Mouse (Mus musculus) spleen, adult 18-20 months (tissue): ENCODE measurements around the gene Pdgfb.

Experiments
- DNase-seq, 2 experiments: peaks; one replicate each; pipeline ENCODE4 v3.0.0; 2022; ENCODE audit warnings: mixed read lengths in 2 of 2

Pdgfb gene

DNA sequence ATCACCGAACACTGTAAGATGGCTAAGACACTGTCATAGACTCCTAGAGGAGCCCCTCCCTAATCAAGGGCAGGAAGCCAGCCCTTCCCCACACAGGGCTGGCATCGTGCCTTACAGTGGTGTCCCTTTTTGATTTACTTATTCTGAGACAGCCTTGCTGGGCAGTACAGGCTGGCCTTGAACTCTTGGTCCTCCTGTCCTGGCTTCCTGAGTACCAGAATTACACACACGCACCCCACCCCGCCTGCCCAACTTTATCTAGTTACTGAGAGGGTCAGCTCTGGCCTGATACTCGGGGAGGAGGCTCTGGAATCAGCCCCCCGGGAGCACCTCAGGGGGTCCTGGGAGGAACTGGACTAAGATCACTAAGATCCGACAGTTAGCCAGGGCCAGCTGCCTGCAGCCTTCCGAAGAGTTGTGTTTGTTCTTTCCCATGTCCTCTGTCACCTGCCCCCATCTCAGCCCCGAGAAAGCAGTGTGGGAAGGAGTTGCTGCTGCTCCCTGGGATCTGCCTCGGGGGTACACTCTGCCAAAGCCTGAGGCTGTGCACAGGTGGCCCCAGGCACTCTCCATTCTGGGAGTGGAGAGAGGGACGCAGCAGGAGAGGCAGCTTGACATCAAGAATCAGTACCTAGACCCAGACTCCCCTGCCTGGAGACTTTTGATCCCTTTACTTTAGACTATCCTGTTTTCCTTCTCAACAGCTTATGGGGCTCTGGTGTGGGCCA lies 62.1 kb downstream of the Pdgfb start:
- no peak for DNase-seq

DNA sequence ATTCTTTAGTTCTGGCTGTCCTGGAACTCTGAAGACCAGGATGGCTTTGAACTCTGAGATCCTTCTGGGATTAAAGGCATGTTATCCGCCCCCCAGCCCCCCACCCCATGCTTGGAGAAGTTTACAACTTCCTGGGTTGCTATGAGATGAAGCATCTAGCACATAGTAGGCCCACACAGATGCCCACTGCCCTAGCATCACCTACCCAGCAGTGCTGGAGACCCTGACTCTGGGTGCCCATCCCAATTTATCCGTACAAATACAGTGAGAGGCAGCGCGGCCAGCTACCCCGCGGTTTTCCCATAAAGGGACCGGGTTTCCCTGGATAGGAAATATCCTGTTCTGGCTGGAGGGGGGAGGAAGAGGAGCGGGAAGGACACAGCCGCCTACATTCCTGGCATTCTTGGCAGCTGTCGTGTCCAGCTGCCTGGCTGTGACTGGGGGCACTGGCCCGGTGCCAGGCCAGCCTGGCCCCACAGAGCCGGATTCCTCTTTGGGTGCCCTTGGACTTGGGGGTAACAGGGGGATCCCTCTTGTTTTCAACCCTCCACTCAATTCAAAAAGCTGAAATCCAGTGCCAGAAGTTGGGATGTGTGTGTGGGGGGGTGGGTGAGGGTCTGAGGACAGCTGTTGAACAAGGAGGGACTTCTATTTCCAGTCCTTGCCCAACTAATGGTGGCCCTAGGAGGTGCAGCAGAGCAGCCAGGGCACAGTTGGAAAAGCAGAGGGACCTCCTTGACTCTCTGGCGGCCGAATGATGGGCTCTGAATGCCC lies 62.9 kb downstream of the Pdgfb start:
- no peak for DNase-seq

DNA sequence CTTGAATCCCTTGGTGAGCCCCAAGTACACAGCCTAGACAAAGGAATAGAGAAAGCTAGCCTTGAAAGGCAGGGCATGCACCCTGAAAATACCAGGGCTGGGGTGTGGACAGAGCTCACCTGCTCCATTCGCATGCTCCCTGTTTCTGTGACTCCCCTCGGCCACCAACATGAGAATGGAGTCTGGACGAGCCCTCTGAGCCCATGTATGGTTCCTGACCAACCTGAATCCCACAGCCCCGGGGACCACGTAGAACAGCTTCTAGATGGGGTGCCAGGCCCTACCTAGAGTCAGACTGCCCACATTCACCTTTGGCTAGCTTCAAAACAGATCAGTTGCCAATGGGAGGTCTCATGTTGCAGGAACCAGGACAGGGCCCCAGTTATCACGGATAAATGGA lies 63.6 kb downstream of the Pdgfb start:
- DNase-seq, result no peak

DNA sequence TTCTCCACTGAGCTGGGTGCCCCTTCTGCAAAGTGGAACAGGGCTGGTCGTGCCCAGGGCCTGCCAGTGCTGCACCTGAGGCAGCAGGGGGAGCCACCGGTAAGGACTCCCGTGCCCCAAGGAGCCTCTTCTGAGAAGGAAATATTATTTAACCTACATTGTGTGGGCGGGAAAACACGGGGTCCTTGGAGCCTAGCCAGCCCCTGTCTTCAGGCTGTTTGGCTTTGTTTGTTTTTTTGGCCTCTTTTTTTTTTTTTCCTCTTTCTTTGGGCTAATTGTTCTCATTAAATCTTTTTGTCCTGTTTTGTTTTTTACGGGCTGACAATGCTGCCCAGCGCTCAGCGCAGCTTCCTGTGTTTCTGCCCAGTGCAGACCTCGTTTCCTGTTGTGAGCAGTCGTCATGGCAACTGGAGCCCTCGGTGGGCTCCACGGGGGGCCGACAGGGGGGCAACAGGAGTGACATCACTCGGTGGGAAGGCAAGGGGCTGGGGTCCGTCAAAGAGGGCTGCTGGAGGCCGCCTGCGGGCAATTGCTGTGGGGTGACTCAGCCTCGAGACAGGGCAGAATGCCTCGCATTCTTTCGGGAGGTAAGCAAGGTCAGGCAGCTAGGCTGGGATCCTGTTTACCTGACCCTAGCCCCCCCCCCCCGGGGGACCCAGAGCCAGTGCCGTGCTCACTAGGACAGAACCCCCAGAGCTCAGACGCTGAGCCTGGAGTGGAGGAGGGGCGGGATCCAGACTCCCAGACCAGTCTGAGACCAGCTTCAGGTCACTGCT lies 64.3 kb downstream of the Pdgfb start:
- DNase-seq, result peak; percentile 46 to 70

DNA sequence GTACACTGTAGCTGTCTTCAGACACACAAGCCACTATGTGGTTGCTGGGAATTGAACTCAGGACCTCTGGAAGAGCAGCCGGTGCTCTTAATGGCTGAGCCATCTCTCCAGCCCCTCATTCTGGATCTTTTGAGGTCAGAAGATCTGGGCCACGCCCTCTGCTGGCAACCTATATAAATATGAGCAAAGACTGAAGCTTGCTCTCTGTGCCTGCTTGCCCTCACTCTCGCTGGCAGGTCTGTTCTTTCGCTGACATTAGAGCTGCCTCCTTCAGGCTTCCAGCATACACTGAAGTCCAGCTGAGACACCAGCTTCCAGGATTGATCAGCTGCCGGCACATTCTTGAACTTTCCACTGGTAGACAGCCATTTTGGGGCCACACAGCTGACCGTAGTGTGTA lies 67.1 kb downstream of the Pdgfb start:
- peak in 1 of 2 experiments; percentile 19 for DNase-seq

DNA sequence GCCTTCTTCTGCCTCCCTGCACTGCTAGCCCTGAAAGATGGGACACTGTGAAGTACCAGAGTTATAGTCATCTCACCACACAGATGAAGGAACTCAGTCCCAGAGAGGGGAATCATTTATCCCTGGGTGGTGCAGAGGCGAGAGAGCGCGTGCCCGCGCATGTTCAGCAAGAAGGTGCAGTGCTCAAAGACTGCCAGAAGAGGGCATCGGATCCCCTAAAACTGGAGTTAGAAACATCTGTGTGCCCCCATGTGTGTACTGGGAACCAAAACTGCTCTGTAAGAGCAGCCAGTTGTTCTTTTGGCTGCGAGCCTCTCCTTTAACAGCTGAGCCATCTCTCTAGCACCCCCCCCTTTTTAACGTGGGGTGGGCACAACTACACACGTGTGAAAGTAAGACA lies 68.0 kb downstream of the Pdgfb start:
- DNase-seq, result no peak

DNA sequence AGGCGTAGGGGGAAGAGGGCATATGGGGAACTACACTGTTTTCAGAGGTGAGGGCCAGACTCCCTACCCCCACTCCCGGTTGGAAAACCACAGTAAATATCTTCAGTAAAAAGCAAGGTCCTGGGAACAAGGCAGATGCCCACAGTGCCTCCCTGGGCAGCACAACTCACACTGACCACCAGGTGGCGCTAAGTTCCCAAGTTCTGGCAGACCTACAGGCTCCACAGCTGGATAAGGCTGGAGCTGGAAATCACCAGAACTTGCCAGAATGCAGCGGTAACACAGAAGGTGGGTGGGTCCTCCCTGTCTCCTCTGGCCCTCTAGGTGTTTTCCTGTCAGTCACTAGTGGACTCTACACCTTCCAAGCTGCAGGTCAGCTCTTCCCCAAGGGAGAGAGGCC lies 68.8 kb downstream of the Pdgfb start:
- peak; percentile 63 to 81 for DNase-seq
